Mouse (Mus musculus) kidney, embryonic 14.5 days (tissue): ENCODE data around the gene Ccdc74a. TPM values are rescaled to one million over a fixed set of nuclear protein-coding genes. Genes with fewer than 3 reads are reported as not detected.
A peak's percentile ranks its signal among the peaks of the same experiment; 100 is the strongest.

Experiments used
- ATAC-seq: fragments of 200-750 bp; cut with Nextera tagmentation; 2 replicates; pipeline ENCODE4 v1.8.0; 2017; ENCODE audit warnings: moderate number of reproducible peaks, mild to moderate bottlenecking, moderate TSS enrichment, moderate library complexity; ENCODE audit not compliant: low FRiP score, low TSS enrichment
- H3K27ac ChIP-seq: fragments of 300-500 bp; sonication (generic); 2 replicates; pipeline ENCODE4 v1.5.1; 2014; ENCODE audit warnings: low read depth, mild to moderate bottlenecking, low read length, moderate library complexity, mixed read lengths
- H3K27me3 ChIP-seq: fragments of 300-500 bp; sonication (generic); 2 replicates; pipeline ENCODE4 v1.6.1; 2014; ENCODE audit warnings: mild to moderate bottlenecking, low read length; ENCODE audit not compliant: control insufficient read depth, insufficient read depth
- H3K36me3 ChIP-seq: fragments of 300-500 bp; sonication (generic); 2 replicates; pipeline ENCODE4 v1.6.1; 2014; ENCODE audit warnings: low read length, mixed read lengths; ENCODE audit not compliant: control insufficient read depth, insufficient read depth
- H3K4me1 ChIP-seq: fragments of 300-500 bp; sonication (generic); 2 replicates; pipeline ENCODE4 v1.6.1; 2014; ENCODE audit warnings: low read length, mixed read lengths; ENCODE audit not compliant: control insufficient read depth, insufficient read depth
- H3K4me2 ChIP-seq: fragments of 300-500 bp; sonication (generic); replicated peaks from 2 replicates; pipeline ENCODE4 v1.6.1; 2014; ENCODE audit warnings: low read depth, mild to moderate bottlenecking, low read length
- H3K4me3 ChIP-seq: fragments of 300-500 bp; sonication (generic); 2 replicates; pipeline ENCODE4 v1.5.1; 2014; ENCODE audit warnings: mild to moderate bottlenecking, low read length
- H3K9ac ChIP-seq: fragments of 300-500 bp; sonication (generic); 2 replicates; pipeline ENCODE4 v1.6.1; 2014; ENCODE audit warnings: low read depth, mild to moderate bottlenecking, low read length, moderate library complexity
- H3K9me3 ChIP-seq: fragments of 300-500 bp; sonication (generic); 2 replicates; pipeline ENCODE4 v1.6.1; 2016; ENCODE audit warnings: low read length; ENCODE audit not compliant: control insufficient read depth
- WGBS: fragments of 180-500 bp; shearing (Covaris S2); extraction: QIAGEN DNeasy Blood & Tissue Kit; methylation state at CpG from one replicate; pipeline ENCODE4 v1.1.7; 2014; 5-methylcytosine and 5-hydroxymethylcytosine counted together
- polyA plus RNA-seq: library from polyadenylated mRNA; unstranded; fragments of >200 nt; fragmentation: Nextera tagmentation; extraction: Ambion mirVana; gene quantifications from 2 replicates; pipeline ENCODE4 v1.2.1, GENCODE M21; 2014

The Ccdc74a gene
- polyA plus RNA-seq, 1 experiment from 2014 or later, result 7.0 TPM

DNA sequence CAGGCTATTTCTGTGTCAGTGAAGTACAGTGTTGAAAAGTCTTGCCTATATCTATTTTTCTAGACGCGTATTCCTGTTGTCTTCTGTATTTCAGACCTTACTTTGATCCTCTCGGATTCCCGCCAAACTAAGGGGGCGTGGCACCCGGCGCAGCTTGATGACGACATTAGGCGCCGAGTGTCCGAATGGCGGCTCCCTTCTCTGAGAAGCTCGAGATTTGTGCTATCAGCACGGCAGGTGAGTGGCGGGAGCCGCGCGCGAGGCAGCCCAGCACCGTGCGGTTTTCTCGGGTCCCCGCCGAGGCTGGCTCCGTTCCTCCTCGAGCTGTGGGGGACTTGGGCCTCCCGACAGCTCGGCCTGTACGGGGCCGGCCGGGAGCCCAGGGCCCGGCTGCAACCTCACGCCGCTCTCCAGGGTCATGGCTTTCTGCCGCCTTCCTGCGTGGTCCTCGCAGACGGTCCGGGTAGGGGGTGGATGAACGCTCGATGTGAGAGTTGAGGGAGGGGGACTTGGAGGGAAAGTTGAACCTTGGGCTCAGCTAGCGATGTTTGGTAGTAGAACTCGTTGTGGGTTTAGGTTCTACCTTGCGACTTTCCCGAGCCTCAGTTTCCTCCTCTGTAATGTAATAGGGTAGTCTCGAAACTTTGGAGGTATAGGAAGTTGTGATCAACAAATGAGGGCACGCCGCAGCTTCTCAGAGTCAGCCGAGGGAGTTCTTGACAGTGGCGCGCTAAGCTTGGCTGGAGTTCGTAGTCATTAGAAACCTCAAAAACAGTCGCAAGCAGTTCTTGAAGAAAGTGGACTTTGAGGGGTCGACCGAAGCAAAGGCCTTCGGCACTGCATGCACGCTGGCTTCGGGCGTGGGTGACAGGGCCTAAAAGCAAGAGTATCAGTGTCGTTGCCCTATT, 26.8 kb upstream of the Ccdc74a start, which contains the start of gene Smpd4:
Gene Smpd4, plus strand, starts transcription at position 157 of the 908 bp plus-strand sequence.
- no peak within 1 kb of the TSS for H3K27ac ChIP-seq
- peak within 1 kb of the TSS; percentile 92 for H3K9ac ChIP-seq
- H3K4me1 ChIP-seq, result peaks cover 9% of the 10 kb centered on the region; the same call in 1 of the 2 replicates
- H3K36me3 ChIP-seq, result peaks cover 24% of the 10 kb centered on the region; the same call in 1 of the 2 replicates
- peak within 1 kb of the TSS; percentile 72 for H3K4me2 ChIP-seq
- peak within 1 kb of the TSS; percentile 98 for H3K4me3 ChIP-seq
- H3K27me3 ChIP-seq, result no peaks in the 10 kb centered on the region
- WGBS, result 3% methylated on average over 60 of the region's 60 CpGs
- no peaks in the 10 kb centered on the region for H3K9me3 ChIP-seq
- peak; percentile 83 for ATAC-seq

GRCm38 (mm10) chr16:17621936-17622335, 24.3 kb upstream of the Ccdc74a start:
- no peak overlapping the region for H3K4me3 ChIP-seq
- H3K36me3 ChIP-seq, result peaks cover 36% of the 10 kb centered on the region
- no peak overlapping the region for H3K27ac ChIP-seq
- ATAC-seq, result no peak
- no peak overlapping the region for H3K4me2 ChIP-seq
- H3K9me3 ChIP-seq, result no peaks in the 10 kb centered on the region
- H3K4me1 ChIP-seq, result peaks cover 9% of the 10 kb centered on the region; the same call in 1 of the 2 replicates
- WGBS, result 94% methylated on average over 1 of the region's 1 CpGs
- no peak overlapping the region for H3K9ac ChIP-seq
- H3K27me3 ChIP-seq, result no peaks in the 10 kb centered on the region

GRCm38 (mm10) chr16:17625488-17626268, 20.6 kb upstream of the Ccdc74a start:
- 74% methylated on average over 8 of the region's 8 CpGs for WGBS

GRCm38 (mm10) chr16:17626269-17626555, 20.1 kb upstream of the Ccdc74a start:
- H3K4me3 ChIP-seq, result no peak overlapping the region
- H3K27ac ChIP-seq, result no peak overlapping the region
- H3K27me3 ChIP-seq, result no peaks in the 10 kb centered on the region
- ATAC-seq, result no peak
- H3K36me3 ChIP-seq, result peaks cover 77% of the 10 kb centered on the region
- H3K9ac ChIP-seq, result no peak overlapping the region
- H3K4me1 ChIP-seq, result no peaks in the 10 kb centered on the region
- H3K4me2 ChIP-seq, result no peak overlapping the region
- WGBS, result 93% methylated on average over 5 of the region's 5 CpGs
- H3K9me3 ChIP-seq, result no peaks in the 10 kb centered on the region

More at GRCm38 (mm10) chr16:17625488-17626268, 20.6 kb upstream of the Ccdc74a start:
- Histone ChIP-seq H3K4me2 (no peak overlapping the region), H3K9me3 (no peaks in the 10 kb centered on the region), H3K27me3 (no peaks in the 10 kb centered on the region), H3K36me3 (peaks cover 73% of the 10 kb centered on the region), H3K4me3 (no peak overlapping the region), H3K9ac (no peak overlapping the region), H3K27ac (no peak overlapping the region), H3K4me1 (no peaks in the 10 kb centered on the region; the same call in 1 of the 2 replicates)
- peak; percentile 76; the same call in 1 of the 2 replicates for ATAC-seq

DNA sequence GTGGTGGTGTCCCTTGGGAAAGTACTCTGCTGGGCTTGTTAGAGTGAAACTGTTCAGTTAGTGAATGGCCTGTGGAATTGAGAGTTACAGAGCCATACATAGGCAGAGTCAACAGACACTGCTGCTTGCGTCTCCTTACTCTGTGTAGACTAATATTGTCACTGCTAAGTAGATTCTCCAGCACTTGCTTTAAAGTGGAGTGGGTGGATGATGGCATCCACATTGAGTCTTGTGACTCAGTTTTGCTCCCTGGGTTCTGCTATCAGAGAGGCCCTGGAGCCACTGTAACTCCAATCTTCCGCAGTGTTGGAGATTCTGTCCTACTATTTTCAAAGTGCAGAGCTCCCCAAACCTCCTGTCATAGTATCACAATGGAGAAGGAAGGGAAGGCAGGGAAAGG, 13.7 kb upstream of the Ccdc74a start:
- peaks cover 77% of the 10 kb centered on the region for H3K36me3 ChIP-seq
- 97% methylated on average over 2 of the region's 2 CpGs for whole genome bisulfite sequencing
- H3K27me3 ChIP-seq, result no peaks in the 10 kb centered on the region
- no peak for ATAC-seq
- H3K4me1 ChIP-seq, result no peaks in the 10 kb centered on the region
- H3K27ac ChIP-seq, result no peak overlapping the region
- no peak overlapping the region for H3K4me3 ChIP-seq
- H3K9me3 ChIP-seq, result no peaks in the 10 kb centered on the region
- H3K4me2 ChIP-seq, result no peak overlapping the region
- H3K9ac ChIP-seq, result no peak overlapping the region

GRCm38 (mm10) chr16:17633481-17634181, 12.6 kb upstream of the Ccdc74a start:
- Histone ChIP-seq H3K4me1 (no peaks in the 10 kb centered on the region), H3K27me3 (no peaks in the 10 kb centered on the region), H3K9ac (no peak overlapping the region), H3K27ac (no peak overlapping the region), H3K4me2 (no peak overlapping the region), H3K4me3 (no peak overlapping the region), H3K9me3 (no peaks in the 10 kb centered on the region), H3K36me3 (peaks cover 76% of the 10 kb centered on the region)
- ATAC-seq, result no peak
- 77% methylated on average over 8 of the region's 8 CpGs for WGBS

- Histone ChIP-seq H3K4me3 (no peak overlapping the region), H3K36me3 (peaks cover 79% of the 10 kb centered on the region), H3K4me2 (no peak overlapping the region), H3K9ac (no peak overlapping the region), H3K27me3 (no peaks in the 10 kb centered on the region), H3K27ac (no peak overlapping the region), H3K4me1 (no peaks in the 10 kb centered on the region), H3K9me3 (no peaks in the 10 kb centered on the region)
- 68% methylated on average over 2 of the region's 2 CpGs for WGBS
- ATAC-seq, result no peak
Observed at GRCm38 (mm10) chr16:17636904-17637303, 9.4 kb upstream of the Ccdc74a start.

DNA sequence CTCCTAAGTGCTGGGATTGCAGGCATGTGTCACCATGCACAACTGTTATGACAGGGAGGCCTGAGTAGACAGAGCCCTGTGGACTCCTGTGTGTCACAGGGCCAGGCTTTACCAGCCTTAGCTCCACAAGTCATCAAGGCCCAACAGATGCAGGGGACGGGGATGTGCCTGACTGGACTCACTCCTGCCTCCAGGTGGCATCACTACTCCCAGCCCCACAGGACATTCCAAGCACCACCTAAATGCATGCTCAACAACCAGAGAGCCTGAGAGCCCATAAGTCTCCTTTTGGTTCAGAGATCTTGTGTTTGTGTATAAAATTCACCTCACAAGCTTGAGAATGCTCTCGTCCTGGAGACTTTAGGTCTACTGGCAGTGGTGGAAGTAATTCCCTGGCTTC, 8.7 kb upstream of the Ccdc74a start:
- no peak for ATAC-seq

More for the DNA sequence above, 8.7 kb upstream of the Ccdc74a start:
- H3K27me3 ChIP-seq, result no peaks in the 10 kb centered on the region
- no peak overlapping the region for H3K9ac ChIP-seq
- no peak overlapping the region for H3K27ac ChIP-seq
- peaks cover 79% of the 10 kb centered on the region for H3K36me3 ChIP-seq
- no peaks in the 10 kb centered on the region for H3K9me3 ChIP-seq
- H3K4me3 ChIP-seq, result no peak overlapping the region
- H3K4me1 ChIP-seq, result no peaks in the 10 kb centered on the region
- H3K4me2 ChIP-seq, result no peak overlapping the region
- 88% methylated on average over 2 of the region's 2 CpGs for WGBS
